Mouse (Mus musculus): ENCODE data around the gene Mstn.

GRCm38 (mm10) chr1:53080603-53081002 is 19.2 kb downstream of the Mstn start:
- no peak for TF ChIP-seq CTCF (IDR thresholded peaks at IDR 0.05; ENCODE audit: control insufficient read depth, insufficient read depth, insufficient read length)
- no peak for TF ChIP-seq MYOD1 (IDR thresholded peaks at IDR 0.05; ENCODE audit: control insufficient read depth, insufficient read length, low read depth)
- TF ChIP-seq CEBPB (IDR thresholded peaks at IDR 0.05; ENCODE audit: low read depth) = no peak
- no peak for TF ChIP-seq USF1 (IDR thresholded peaks at IDR 0.05; ENCODE audit: low read depth)
- TF ChIP-seq MYOG (IDR thresholded peaks at IDR 0.05; ENCODE audit: control insufficient read depth, extremely low read depth, insufficient read length) = no peak
- no peak for TF ChIP-seq MAX (IDR thresholded peaks at IDR 0.05)
- no peak for TF ChIP-seq FOSL1 (IDR thresholded peaks at IDR 0.05; ENCODE audit: insufficient read depth, low read length, poor library complexity, severe bottlenecking)
